In genomic region chr4:98659032-98659431, GRCm38 (mm10) we compare ENCODE assay signal across 15 mouse cellular contexts.
"Had no signal": no experiment of that assay in that cellular context is flagged by ENCODE, and none has a peak within 500 bp of the region (broad histone marks: within the 10 kb centered on the region; RNA-seq: fewer than 3 reads in every experiment).

No protein-coding gene starts in this region.

- H3K4me3 ChIP-seq: lung, embryonic 15.5 days; megakaryocyte, embryonic 14.5 days; midbrain, embryonic 13.5 days; midbrain, embryonic 15.5 days; neural tube, embryonic 12.5 days; stomach, embryonic 15.5 days had no signal

- H3K27ac ChIP-seq: lung, embryonic 15.5 days; midbrain, embryonic 13.5 days; midbrain, embryonic 15.5 days; neural tube, embryonic 12.5 days; stomach, embryonic 15.5 days; stomach, postnatal 0 days had no signal

- DNase-seq: lung, adult 18-20 months; lung, postnatal 4 days; right cerebral cortex, postnatal 14 days; thymus, adult 2 months; thymus, postnatal 25 days; thymus, postnatal 4 days had no signal

- H3K27me3 ChIP-seq: lung, embryonic 15.5 days; megakaryocyte, embryonic 14.5 days; midbrain, embryonic 13.5 days; midbrain, embryonic 15.5 days; neural tube, embryonic 12.5 days; stomach, embryonic 15.5 days had no signal

- ATAC-seq: lung, postnatal 0 days; midbrain, embryonic 13.5 days; midbrain, embryonic 15.5 days had no signal

- H3K9ac ChIP-seq: lung, embryonic 15.5 days; midbrain, embryonic 13.5 days; midbrain, embryonic 15.5 days; neural tube, embryonic 12.5 days; stomach, embryonic 15.5 days had no signal

- H3K9me3 ChIP-seq: lung, embryonic 15.5 days; stomach, embryonic 15.5 days had no signal

- H3K36me3 ChIP-seq: lung, embryonic 15.5 days; midbrain, embryonic 13.5 days; midbrain, embryonic 15.5 days; neural tube, embryonic 12.5 days; stomach, embryonic 15.5 days had no signal

- H3K4me2 ChIP-seq: lung, embryonic 15.5 days; midbrain, embryonic 11.5 days; midbrain, embryonic 13.5 days; midbrain, embryonic 15.5 days; neural tube, embryonic 12.5 days; stomach, embryonic 15.5 days had no signal

- H3K4me1 ChIP-seq: megakaryocyte, embryonic 14.5 days; midbrain, embryonic 15.5 days; neural tube, embryonic 12.5 days; stomach, embryonic 15.5 days had no signal
